Mouse (Mus musculus): ENCODE measurements around the gene 4931440F15Rik.
"Not testable (repeated sequence)": the region's sequence is repeated elsewhere in the genome, so short reads cannot be mapped to it uniquely, and the experiment has no call there.

- TF ChIP-seq GATA1, TAL1 (IDR thresholded peaks at IDR 0.05; ENCODE audit: low read length): not testable (repeated sequence)
These were observed at the start of gene 4931440F15Rik for GRCm38 (mm10) chr11:29825271-29825718.
